Mouse (Mus musculus) forebrain, embryonic 13.5 days (tissue): ENCODE results near the gene Cyp4f37. TPM values are rescaled to one million over a fixed set of nuclear protein-coding genes. Genes with fewer than 3 reads are reported as not detected.

Experiments
- polyA plus RNA-seq: library from polyadenylated mRNA; unstranded; fragments of >200 nt; fragmentation: Nextera tagmentation; extraction: Ambion mirVana; gene quantifications from 2 replicates; pipeline ENCODE4 v1.2.1, GENCODE M21; 2015

The Cyp4f37 gene
- polyA plus RNA-seq, 1 experiment from 2014 or later, result not detected

Other genes starting within 250 kb of the Cyp4f37 start
- gene Wiz, start 231.9 kb upstream of the Cyp4f37 start, polyA plus RNA-seq, result 26.6 and 27.7 TPM in 2 replicates
- gene Rasal3, start 217.7 kb upstream of the Cyp4f37 start, polyA plus RNA-seq, result 0.26 and 0.32 TPM in 2 replicates
- not detected in 2 replicates for gene Pglyrp2, start 197.1 kb upstream of the Cyp4f37 start, polyA plus RNA-seq
- 0.17 and 0.35 TPM in 2 replicates for gene Cyp4f39, start 168.6 kb upstream of the Cyp4f37 start, polyA plus RNA-seq
- gene Cyp4f17, start 115.3 kb upstream of the Cyp4f37 start, polyA plus RNA-seq, result 7.0 and 7.8 TPM in 2 replicates
- gene Cyp4f16, start 84.8 kb upstream of the Cyp4f37 start, polyA plus RNA-seq, result 21.1 and 21.4 TPM in 2 replicates
- not detected in 2 replicates for gene Cyp4f40, start 37.6 kb downstream of the Cyp4f37 start, polyA plus RNA-seq
- 0.84 and 1.4 TPM in 2 replicates for gene Cyp4f15, start 64.3 kb downstream of the Cyp4f37 start, polyA plus RNA-seq
- 42.7 and 53.4 TPM in 2 replicates for gene Zfp871, start 167.0 kb downstream of the Cyp4f37 start, polyA plus RNA-seq
- gene Zfp811, start 188.6 kb downstream of the Cyp4f37 start, polyA plus RNA-seq, result 38.7 and 42.4 TPM in 2 replicates
- gene Zfp799, start 209.0 kb downstream of the Cyp4f37 start, polyA plus RNA-seq, result 19.0 and 19.2 TPM in 2 replicates